Mouse (Mus musculus) hindbrain, embryonic 12.5 days (tissue): ENCODE data around the gene Arl10. TPM values are rescaled to one million over a fixed set of nuclear protein-coding genes. Genes with fewer than 3 reads are reported as not detected.
A peak's percentile ranks its signal among the peaks of the same experiment; 100 is the strongest.

Experiments
- ATAC-seq: fragments of 200-750 bp; cut with Nextera tagmentation; 2 replicates; pipeline ENCODE4 v1.8.0; 2017; ENCODE audit warnings: moderate TSS enrichment; ENCODE audit not compliant: low FRiP score
- H3K27ac ChIP-seq: fragments of 300-500 bp; sonication (generic); 2 replicates; pipeline ENCODE4 v1.5.1; 2016; ENCODE audit warnings: mild to moderate bottlenecking
- H3K27me3 ChIP-seq: fragments of 300-500 bp; sonication (generic); 2 replicates; pipeline ENCODE4 v1.6.1; 2016; ENCODE audit warnings: mild to moderate bottlenecking
- H3K36me3 ChIP-seq: fragments of 300-500 bp; sonication (generic); 2 replicates; pipeline ENCODE4 v1.6.1; 2016; ENCODE audit warnings: mild to moderate bottlenecking
- H3K4me1 ChIP-seq: fragments of 300-500 bp; sonication (generic); 2 replicates; pipeline ENCODE4 v1.6.1; 2016
- H3K4me2 ChIP-seq: fragments of 300-500 bp; sonication (generic); replicated peaks from 2 replicates; pipeline ENCODE4 v1.6.1; 2016; ENCODE audit warnings: mild to moderate bottlenecking
- H3K4me3 ChIP-seq: fragments of 300-500 bp; sonication (generic); 2 replicates; pipeline ENCODE4 v1.5.1; 2016; ENCODE audit warnings: mild to moderate bottlenecking
- H3K9ac ChIP-seq: fragments of 300-500 bp; sonication (generic); 2 replicates; pipeline ENCODE4 v1.6.1; 2016; ENCODE audit warnings: mild to moderate bottlenecking, moderate library complexity
- H3K9me3 ChIP-seq: fragments of 300-500 bp; sonication (generic); replicated peaks from 2 replicates; pipeline ENCODE4 v1.6.1; 2016; ENCODE audit warnings: mild to moderate bottlenecking
- WGBS: fragments of 180-500 bp; shearing (Covaris S2); methylation state at CpG from one replicate; pipeline ENCODE4 v1.1.7; 2016; 5-methylcytosine and 5-hydroxymethylcytosine counted together
- polyA plus RNA-seq: library from polyadenylated mRNA; unstranded; fragments of >200 nt; fragmentation: Nextera tagmentation; extraction: Ambion mirVana; gene quantifications from 2 replicates; pipeline ENCODE4 v1.2.1, GENCODE M21; 2016

Arl10 gene
- polyA plus RNA-seq: 52.1 and 54.2 TPM in 2 replicates

DNA sequence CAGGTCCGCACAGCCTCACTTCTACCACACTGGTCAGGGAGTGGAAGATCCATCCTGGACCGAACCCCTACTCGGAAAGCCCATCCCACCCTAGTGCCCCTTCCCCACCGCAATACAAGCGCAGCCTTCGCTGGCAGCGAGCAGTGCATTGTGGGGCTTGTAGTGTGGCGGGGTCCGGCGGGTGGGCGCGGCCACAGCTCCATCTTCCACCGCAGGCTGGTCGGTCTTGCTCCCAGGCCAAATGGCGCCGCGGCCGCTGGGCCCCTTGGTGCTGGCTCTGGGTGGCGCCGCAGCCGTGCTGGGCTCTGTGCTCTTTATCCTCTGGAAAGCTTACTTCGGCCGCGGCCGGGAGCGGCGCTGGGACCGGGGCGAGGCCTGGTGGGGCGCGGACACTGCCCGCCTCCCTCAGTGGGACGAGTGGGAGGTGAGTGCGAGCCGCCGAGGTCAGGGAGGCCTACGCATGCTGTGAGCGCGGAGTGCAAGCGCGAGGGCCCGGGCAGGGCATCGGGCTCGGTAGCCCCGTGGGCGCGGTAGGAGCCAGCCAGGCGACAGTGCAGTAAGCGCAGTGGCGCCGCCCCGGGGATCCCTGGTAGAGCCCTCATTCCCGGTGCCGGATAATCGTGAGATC lies at the start of gene Arl10:
Gene Arl10, plus strand, starts transcription at position 162 of the 628 bp plus-strand sequence.
- peaks cover 24% of the 10 kb centered on the region for H3K36me3 ChIP-seq
- ATAC-seq: peak; percentile 90
- H3K27me3 ChIP-seq: peaks cover 15% of the 10 kb centered on the region
- peak within 1 kb of the TSS; percentile 89 for H3K27ac ChIP-seq
- peaks cover 26% of the 10 kb centered on the region for H3K4me1 ChIP-seq
- H3K4me2 ChIP-seq: peak within 1 kb of the TSS; percentile 92
- H3K9ac ChIP-seq: peak within 1 kb of the TSS; percentile 95
- WGBS: under 1% methylated on average over 53 of the region's 55 CpGs
- H3K4me3 ChIP-seq: peak within 1 kb of the TSS; percentile 89
- no peaks in the 10 kb centered on the region for H3K9me3 ChIP-seq

DNA sequence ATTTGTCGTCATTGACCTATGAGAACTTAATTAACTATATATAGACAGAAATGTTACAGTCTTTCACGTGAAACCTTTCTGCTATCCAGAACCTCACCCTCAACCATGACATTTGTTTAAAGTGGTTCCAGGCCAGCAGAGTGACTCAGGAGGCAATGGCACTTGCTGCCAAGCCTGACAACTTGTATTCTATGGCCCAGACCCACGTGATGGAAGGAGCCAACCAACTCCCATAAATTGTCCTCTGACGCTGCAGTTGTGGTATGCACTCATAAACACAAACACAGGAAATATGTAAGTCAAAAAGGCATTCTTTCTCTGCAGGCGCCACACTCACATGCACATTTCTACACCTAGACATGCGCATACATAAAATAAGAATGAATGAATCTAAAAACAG lies 47.7 kb upstream of the Arl10 start:
- Histone ChIP-seq H3K9ac (no peak overlapping the region), H3K9me3 (no peaks in the 10 kb centered on the region), H3K4me1 (no peaks in the 10 kb centered on the region), H3K4me3 (no peak overlapping the region), H3K27me3 (no peaks in the 10 kb centered on the region), H3K36me3 (peaks cover 76% of the 10 kb centered on the region), H3K27ac (no peak overlapping the region), H3K4me2 (no peak overlapping the region)
- 90% methylated on average over 6 of the region's 6 CpGs for WGBS
- no peak for ATAC-seq

GRCm38 (mm10) chr13:54532134-54532533 lies 42.7 kb upstream of the Arl10 start:
- Histone ChIP-seq H3K36me3 (peaks cover 74% of the 10 kb centered on the region), H3K4me2 (no peak overlapping the region), H3K4me1 (no peaks in the 10 kb centered on the region), H3K9me3 (no peaks in the 10 kb centered on the region), H3K4me3 (no peak overlapping the region), H3K27ac (no peak overlapping the region), H3K9ac (no peak overlapping the region), H3K27me3 (no peaks in the 10 kb centered on the region)
- ATAC-seq: no peak

DNA sequence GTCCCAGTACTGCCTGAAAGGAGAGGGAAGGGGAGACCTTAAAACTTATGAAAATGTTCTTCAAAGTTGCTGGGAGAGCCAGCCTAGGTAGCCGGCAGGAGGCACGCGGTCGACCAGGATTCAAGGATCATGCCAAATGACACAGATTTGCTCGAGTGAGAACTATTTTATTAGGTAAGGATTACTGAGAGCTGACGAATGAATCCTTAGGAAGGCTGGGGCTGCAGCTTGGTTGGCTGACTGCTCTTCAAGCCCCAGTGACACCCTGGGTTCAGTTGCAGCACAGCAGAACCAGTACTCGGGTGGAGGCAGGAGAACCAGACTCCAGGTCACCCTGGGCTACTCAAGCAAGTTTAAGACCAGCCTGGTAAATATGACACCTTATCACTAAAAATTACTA lies 26.8 kb upstream of the Arl10 start:
- Histone ChIP-seq H3K9me3 (no peaks in the 10 kb centered on the region), H3K4me3 (no peak overlapping the region), H3K36me3 (peaks cover 64% of the 10 kb centered on the region), H3K4me1 (no peaks in the 10 kb centered on the region), H3K27ac (no peak overlapping the region), H3K4me2 (no peak overlapping the region), H3K9ac (no peak overlapping the region), H3K27me3 (no peaks in the 10 kb centered on the region)
- ATAC-seq: no peak
- 87% methylated on average over 7 of the region's 7 CpGs for WGBS

DNA sequence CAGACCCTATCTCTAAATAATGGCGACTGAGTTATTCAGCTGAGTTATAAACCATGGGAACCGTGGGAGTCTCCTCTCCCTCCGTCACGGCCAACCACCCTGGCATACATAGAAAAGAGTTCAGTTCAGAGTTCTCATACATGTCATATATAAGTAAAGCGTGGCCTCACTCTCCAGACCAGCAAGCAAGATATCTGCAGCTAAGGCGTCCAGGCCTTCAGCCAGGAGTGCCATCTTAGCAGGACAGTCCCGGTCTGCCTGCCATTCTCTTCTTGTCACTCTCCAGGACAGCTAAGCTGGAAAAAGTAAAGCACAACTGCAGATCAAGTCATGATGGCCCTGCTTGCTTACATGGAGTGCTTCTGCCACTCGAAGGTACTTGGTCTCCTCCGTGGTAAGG lies 18.6 kb upstream of the Arl10 start:
- no peak for ATAC-seq
- no peak overlapping the region for H3K9ac ChIP-seq
- H3K4me1 ChIP-seq: no peaks in the 10 kb centered on the region
- H3K9me3 ChIP-seq: no peaks in the 10 kb centered on the region
- H3K27me3 ChIP-seq: no peaks in the 10 kb centered on the region
- no peak overlapping the region for H3K4me3 ChIP-seq
- H3K27ac ChIP-seq: no peak overlapping the region
- H3K4me2 ChIP-seq: no peak overlapping the region
- peaks cover 97% of the 10 kb centered on the region for H3K36me3 ChIP-seq
- 94% methylated on average over 9 of the region's 9 CpGs for WGBS

- Histone ChIP-seq H3K36me3 (peaks cover 97% of the 10 kb centered on the region), H3K27me3 (no peaks in the 10 kb centered on the region), H3K9me3 (no peaks in the 10 kb centered on the region), H3K4me1 (no peaks in the 10 kb centered on the region), H3K27ac (no peak overlapping the region), H3K4me2 (no peak overlapping the region), H3K4me3 (no peak overlapping the region), H3K9ac (no peak overlapping the region)
- no peak for ATAC-seq
- WGBS: 95% methylated on average over 3 of the region's 3 CpGs
Observed at GRCm38 (mm10) chr13:54556796-54557195, 18.0 kb upstream of the Arl10 start.

DNA sequence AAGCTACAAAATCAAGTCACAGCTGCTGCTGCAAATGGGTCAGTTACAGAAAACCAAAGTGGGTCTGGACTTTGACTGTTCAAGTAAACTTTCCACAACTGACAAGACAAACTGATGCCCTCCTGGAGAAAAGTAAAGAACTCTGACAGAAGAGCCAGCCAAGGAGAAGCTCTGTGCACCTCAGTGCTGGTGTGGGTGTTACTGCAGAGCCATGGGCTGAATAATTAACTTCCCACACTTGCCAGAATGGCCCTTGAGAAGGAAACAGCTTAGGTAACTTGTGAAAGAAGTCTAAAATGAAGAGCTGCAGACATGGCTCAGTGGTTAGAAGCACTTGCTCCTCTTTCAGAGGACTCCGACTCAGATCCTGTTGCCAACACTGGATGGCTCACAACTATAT lies 17.2 kb upstream of the Arl10 start:
- no peak for ATAC-seq
- WGBS: 92% methylated on average over 1 of the region's 1 CpGs
- Histone ChIP-seq H3K9me3 (no peaks in the 10 kb centered on the region), H3K4me3 (no peak overlapping the region), H3K9ac (no peak overlapping the region), H3K4me1 (no peaks in the 10 kb centered on the region), H3K4me2 (no peak overlapping the region), H3K36me3 (peaks cover 96% of the 10 kb centered on the region), H3K27ac (no peak overlapping the region), H3K27me3 (no peaks in the 10 kb centered on the region)

GRCm38 (mm10) chr13:54559656-54560055 lies 15.2 kb upstream of the Arl10 start:
- peaks cover 79% of the 10 kb centered on the region for H3K36me3 ChIP-seq
- WGBS: 95% methylated on average over 2 of the region's 2 CpGs
- no peaks in the 10 kb centered on the region for H3K9me3 ChIP-seq
- no peak overlapping the region for H3K27ac ChIP-seq
- ATAC-seq: no peak
- no peak overlapping the region for H3K4me2 ChIP-seq
- H3K27me3 ChIP-seq: no peaks in the 10 kb centered on the region
- no peak overlapping the region for H3K9ac ChIP-seq
- no peak overlapping the region for H3K4me3 ChIP-seq
- H3K4me1 ChIP-seq: peaks cover 12% of the 10 kb centered on the region

GRCm38 (mm10) chr13:54560608-54561007 lies 14.2 kb upstream of the Arl10 start:
- no peaks in the 10 kb centered on the region for H3K27me3 ChIP-seq
- no peak overlapping the region for H3K4me3 ChIP-seq
- no peak overlapping the region for H3K27ac ChIP-seq
- H3K9me3 ChIP-seq: no peaks in the 10 kb centered on the region
- no peak overlapping the region for H3K4me2 ChIP-seq
- H3K9ac ChIP-seq: no peak overlapping the region
- H3K4me1 ChIP-seq: peaks cover 15% of the 10 kb centered on the region
- peaks cover 70% of the 10 kb centered on the region for H3K36me3 ChIP-seq
- no peak for ATAC-seq
- 94% methylated on average over 7 of the region's 7 CpGs for WGBS

- peaks cover 50% of the 10 kb centered on the region for H3K36me3 ChIP-seq
- H3K9ac ChIP-seq: no peak overlapping the region
- no peak overlapping the region for H3K27ac ChIP-seq
- H3K9me3 ChIP-seq: no peaks in the 10 kb centered on the region
- H3K4me2 ChIP-seq: no peak overlapping the region
- ATAC-seq: no peak
- no peak overlapping the region for H3K4me3 ChIP-seq
- WGBS: 84% methylated on average over 7 of the region's 7 CpGs
- H3K4me1 ChIP-seq: peaks cover 16% of the 10 kb centered on the region
- no peaks in the 10 kb centered on the region for H3K27me3 ChIP-seq
Observed at GRCm38 (mm10) chr13:54562562-54562961, 12.3 kb upstream of the Arl10 start.

GRCm38 (mm10) chr13:54564232-54565200 lies 10.3 kb upstream of the Arl10 start:
- WGBS: 12% methylated on average over 45 of the region's 45 CpGs

DNA sequence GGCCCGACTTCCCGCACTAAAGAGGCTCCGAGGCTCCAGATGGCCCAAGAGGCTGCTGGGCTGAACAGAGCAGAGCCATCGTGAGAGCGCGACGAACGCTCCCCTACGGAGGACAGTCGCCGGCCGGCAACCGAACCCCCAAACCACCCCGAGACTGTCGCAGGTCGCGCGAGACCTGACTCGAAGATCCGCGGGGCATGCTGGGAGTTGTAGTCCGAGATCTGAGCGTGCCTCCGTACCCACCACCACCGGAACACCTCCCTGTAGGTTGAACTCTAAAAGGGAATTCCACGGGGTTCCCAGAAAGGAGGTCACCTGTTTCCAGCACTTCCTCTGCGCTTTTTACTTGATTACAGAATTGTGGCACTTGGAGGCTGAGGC lies 9.6 kb upstream of the Arl10 start, which contains the start of gene 4833439L19Rik:
Gene 4833439L19Rik, minus strand, starts transcription at position 235 of the 381 bp plus-strand sequence.
- under 1% methylated on average over 27 of the region's 27 CpGs for WGBS
- ATAC-seq: peak; percentile 94

More at GRCm38 (mm10) chr13:54564232-54565200, 10.3 kb upstream of the Arl10 start:
- Histone ChIP-seq H3K4me2 (peak overlapping the region; percentile 90), H3K27me3 (no peaks in the 10 kb centered on the region), H3K4me1 (peaks cover 16% of the 10 kb centered on the region), H3K4me3 (peak overlapping the region; percentile 98), H3K9me3 (no peaks in the 10 kb centered on the region), H3K36me3 (peaks cover 30% of the 10 kb centered on the region), H3K9ac (peak overlapping the region; percentile 97), H3K27ac (peak overlapping the region; percentile 92)
- peak; percentile 81 for ATAC-seq

More for the DNA sequence above, 9.6 kb upstream of the Arl10 start, which contains the start of gene 4833439L19Rik:
- peak within 1 kb of the TSS; percentile 97 for H3K9ac ChIP-seq
- no peaks in the 10 kb centered on the region for H3K27me3 ChIP-seq
- H3K36me3 ChIP-seq: peaks cover 24% of the 10 kb centered on the region
- H3K4me2 ChIP-seq: peak within 1 kb of the TSS; percentile 90
- H3K4me3 ChIP-seq: peak within 1 kb of the TSS; percentile 98
- peaks cover 16% of the 10 kb centered on the region for H3K4me1 ChIP-seq
- H3K9me3 ChIP-seq: no peaks in the 10 kb centered on the region
- peak within 1 kb of the TSS; percentile 92 for H3K27ac ChIP-seq
